Mouse (Mus musculus): ENCODE data around the gene Taf6l. TPM values are rescaled to one million over a fixed set of nuclear protein-coding genes. Genes with fewer than 3 reads are reported as not detected.
A peak's percentile ranks its signal among the peaks of the same experiment; 100 is the strongest.

Gene Taf6l
- polyA plus RNA-seq, 1 experiment from 2014 or later: 7.9 TPM

GRCm38 (mm10) chr19:8817001-8817400, 30.8 kb upstream of the Taf6l start:
- Histone ChIP-seq H3K4me3 (ENCODE audit: low read depth, low read length) (no peak overlapping the region), H3K27ac (ENCODE audit: low read depth) (no peak overlapping the region), H3K4me1 (ENCODE audit: insufficient read depth) (peaks cover 9% of the 10 kb centered on the region), H3K36me3 (replicated peaks; ENCODE audit: insufficient read depth, low read length) (peaks cover 28% of the 10 kb centered on the region), H3K4me2 (ENCODE audit: low read depth, low read length) (peak overlapping the region; percentile 33; the same call in 1 of the 2 replicates), H3K9me3 (ENCODE audit: low read length) (no peaks in the 10 kb centered on the region), H3K9ac (replicated peaks) (no peak overlapping the region), H3K27me3 (ENCODE audit: insufficient read depth, low read length) (no peaks in the 10 kb centered on the region)
- WGBS (ENCODE audit: insufficient replicate concordance): 79% methylated on average over 3 of the region's 3 CpGs
- ATAC-seq (no peak), DNase-seq (no peak)
- no peak for TF ChIP-seq CTCF (IDR thresholded peaks at IDR 0.05; ENCODE audit: low read depth)
- TF ChIP-seq EP300 (IDR thresholded peaks at IDR 0.05; ENCODE audit: low read depth): no peak

GRCm38 (mm10) chr19:8815812-8816211, 29.6 kb upstream of the Taf6l start:
- ATAC-seq (no peak), DNase-seq (no peak)
- H3K27ac ChIP-seq (ENCODE audit: low read depth): no peak overlapping the region
- peaks cover 36% of the 10 kb centered on the region for H3K36me3 ChIP-seq (replicated peaks; ENCODE audit: insufficient read depth, low read length)
- H3K4me3 ChIP-seq (ENCODE audit: low read depth, low read length): no peak overlapping the region
- H3K9ac ChIP-seq (replicated peaks): no peak overlapping the region
- 81% methylated on average over 11 of the region's 11 CpGs for WGBS (ENCODE audit: insufficient replicate concordance)
- H3K27me3 ChIP-seq (ENCODE audit: insufficient read depth, low read length): no peaks in the 10 kb centered on the region
- peaks cover 7% of the 10 kb centered on the region for H3K4me1 ChIP-seq (ENCODE audit: insufficient read depth)
- TF ChIP-seq CTCF (IDR thresholded peaks at IDR 0.05; ENCODE audit: low read depth) (peak; percentile 39), EP300 (IDR thresholded peaks at IDR 0.05; ENCODE audit: low read depth) (no peak)
- no peaks in the 10 kb centered on the region for H3K9me3 ChIP-seq (ENCODE audit: low read length)
- H3K4me2 ChIP-seq (ENCODE audit: low read depth, low read length): no peak overlapping the region

- H3K9ac ChIP-seq (replicated peaks): no peak overlapping the region
- H3K4me1 ChIP-seq (ENCODE audit: insufficient read depth): peaks cover 12% of the 10 kb centered on the region
- H3K27me3 ChIP-seq (ENCODE audit: insufficient read depth, low read length): no peaks in the 10 kb centered on the region
- WGBS (ENCODE audit: insufficient replicate concordance): 86% methylated on average over 5 of the region's 5 CpGs
- no peak overlapping the region for H3K4me2 ChIP-seq (ENCODE audit: low read depth, low read length)
- peaks cover 32% of the 10 kb centered on the region for H3K36me3 ChIP-seq (replicated peaks; ENCODE audit: insufficient read depth, low read length)
- H3K9me3 ChIP-seq (ENCODE audit: low read length): no peaks in the 10 kb centered on the region
- peak overlapping the region; percentile 18; the same call in 1 of the 2 replicates for H3K27ac ChIP-seq (ENCODE audit: low read depth)
- TF ChIP-seq EP300 (IDR thresholded peaks at IDR 0.05; ENCODE audit: low read depth): no peak
- ATAC-seq: no peak
- no peak for DNase-seq
- no peak overlapping the region for H3K4me3 ChIP-seq (ENCODE audit: low read depth, low read length)
Observed at GRCm38 (mm10) chr19:8806810-8807209, 20.6 kb upstream of the Taf6l start.

GRCm38 (mm10) chr19:8803879-8804660, 17.9 kb upstream of the Taf6l start:
- no peak overlapping the region for H3K9ac ChIP-seq (replicated peaks)
- no peak overlapping the region for H3K4me3 ChIP-seq (ENCODE audit: low read depth, low read length)
- peaks cover 19% of the 10 kb centered on the region for H3K4me1 ChIP-seq (ENCODE audit: insufficient read depth)
- TF ChIP-seq EP300 (IDR thresholded peaks at IDR 0.05; ENCODE audit: low read depth) (no peak), CTCF (IDR thresholded peaks at IDR 0.05; ENCODE audit: low read depth) (no peak)
- H3K4me2 ChIP-seq (ENCODE audit: low read depth, low read length): no peak overlapping the region
- WGBS (ENCODE audit: insufficient replicate concordance): 74% methylated on average over 11 of the region's 11 CpGs
- ATAC-seq (no peak), DNase-seq (no peak)
- H3K27me3 ChIP-seq (ENCODE audit: insufficient read depth, low read length): no peaks in the 10 kb centered on the region
- peaks cover 12% of the 10 kb centered on the region for H3K36me3 ChIP-seq (replicated peaks; ENCODE audit: insufficient read depth, low read length)
- no peaks in the 10 kb centered on the region for H3K9me3 ChIP-seq (ENCODE audit: low read length)
- no peak overlapping the region for H3K27ac ChIP-seq (ENCODE audit: low read depth)

- Histone ChIP-seq H3K27ac (ENCODE audit: low read depth) (peak overlapping the region; percentile 36), H3K4me1 (ENCODE audit: insufficient read depth) (peaks cover 19% of the 10 kb centered on the region), H3K4me2 (ENCODE audit: low read depth, low read length) (peak overlapping the region; percentile 84; the same call in 1 of the 2 replicates), H3K27me3 (ENCODE audit: insufficient read depth, low read length) (no peaks in the 10 kb centered on the region), H3K4me3 (ENCODE audit: low read depth, low read length) (no peak overlapping the region), H3K9me3 (ENCODE audit: low read length) (no peaks in the 10 kb centered on the region), H3K36me3 (replicated peaks; ENCODE audit: insufficient read depth, low read length) (peaks cover 8% of the 10 kb centered on the region), H3K9ac (replicated peaks) (no peak overlapping the region; the same call in 1 of the 2 replicates)
- TF ChIP-seq CTCF (IDR thresholded peaks at IDR 0.05; ENCODE audit: low read depth) (no peak), EP300 (IDR thresholded peaks at IDR 0.05; ENCODE audit: low read depth) (no peak)
- DNase-seq: no peak
- 73% methylated on average over 9 of the region's 9 CpGs for WGBS (ENCODE audit: insufficient replicate concordance)
- no peak for ATAC-seq
Observed at GRCm38 (mm10) chr19:8803204-8803780, 17.1 kb upstream of the Taf6l start.

- peak; percentile 97 for ATAC-seq
- no peaks in the 10 kb centered on the region for H3K9me3 ChIP-seq (ENCODE audit: low read length)
- under 1% methylated on average over 30 of the region's 30 CpGs for WGBS (ENCODE audit: insufficient replicate concordance)
- H3K4me3 ChIP-seq (ENCODE audit: low read depth, low read length): peak within 1 kb of the TSS; percentile 75
- peak within 1 kb of the TSS; percentile 79 for H3K27ac ChIP-seq (ENCODE audit: low read depth)
- H3K36me3 ChIP-seq (replicated peaks; ENCODE audit: insufficient read depth, low read length): peaks cover 3% of the 10 kb centered on the region; the same call in 1 of the 2 replicates
- no peaks in the 10 kb centered on the region for H3K27me3 ChIP-seq (ENCODE audit: insufficient read depth, low read length)
- peak within 1 kb of the TSS; percentile 73 for H3K9ac ChIP-seq (replicated peaks)
- H3K4me2 ChIP-seq (ENCODE audit: low read depth, low read length): peak within 1 kb of the TSS; percentile 84
- DNase-seq: peak; percentile 94
- TF ChIP-seq EP300 (IDR thresholded peaks at IDR 0.05; ENCODE audit: low read depth): peak; percentile 56; the same call in 1 of the 2 replicates
- TF ChIP-seq CTCF (IDR thresholded peaks at IDR 0.05; ENCODE audit: low read depth): no peak
- H3K4me1 ChIP-seq (ENCODE audit: insufficient read depth): peaks cover 24% of the 10 kb centered on the region
Observed at GRCm38 (mm10) chr19:8802130-8802821, 16.1 kb upstream of the Taf6l start, which contains the start of gene Zbtb3. Zbtb3 (plus strand) TSS chr19:8802555.
